9 mouse cellular contexts compared by ENCODE assay signal in genomic region chr14:61044316-61044715, GRCm38 (mm10). TPM values are rescaled to one million over a fixed set of nuclear protein-coding genes. Genes with fewer than 3 reads are reported as not detected.
DNase-seq lines count a peak whose midpoint lies in the region; ATAC-seq and TF ChIP-seq lines count a peak whose summit lies in the region.
"Had no signal": no experiment of that assay in that cellular context is flagged by ENCODE, and none has a peak within 500 bp of the region (broad histone marks: within the 10 kb centered on the region; RNA-seq: fewer than 3 reads in every experiment).

No protein-coding gene starts in this region.

- ATAC-seq in lung, embryonic 16.5 days (ENCODE audit: low read depth) = no peak
- no peak for ATAC-seq in liver, embryonic 13.5 days (ENCODE audit: low read depth)
- no peak for ATAC-seq in stomach, postnatal 0 days (ENCODE audit: low FRiP score, low TSS enrichment)

- peak overlapping the region; percentile 92 for H3K27ac ChIP-seq in lung, embryonic 16.5 days (ENCODE audit: low read length)
- no peak overlapping the region for H3K27ac ChIP-seq in liver, embryonic 13.5 days
- H3K27ac ChIP-seq in stomach, postnatal 0 days (replicated peaks) = peak overlapping the region; percentile 56; the same call in 1 of the 2 replicates

- peak overlapping the region; percentile 85 for H3K4me2 ChIP-seq in lung, embryonic 16.5 days (ENCODE audit: low read depth, low read length)
- H3K4me2 ChIP-seq in liver, embryonic 13.5 days = peak overlapping the region; percentile 34
- peak overlapping the region; percentile 81 for H3K4me2 ChIP-seq in stomach, postnatal 0 days (replicated peaks; ENCODE audit: low read depth)

- no peak for TF ChIP-seq EP300 in stomach, postnatal 0 days (optimal IDR thresholded peaks at IDR 0.05)

- no peaks in the 10 kb centered on the region for H3K36me3 ChIP-seq in lung, embryonic 16.5 days (ENCODE audit: control insufficient read depth, insufficient read depth, low read length)
- no peaks in the 10 kb centered on the region for H3K36me3 ChIP-seq in liver, embryonic 13.5 days
- H3K36me3 ChIP-seq in stomach, postnatal 0 days (ENCODE audit: control insufficient read depth, insufficient read depth, low read length) = no peaks in the 10 kb centered on the region

- TF ChIP-seq CTCF in stomach, postnatal 0 days (IDR thresholded peaks at IDR 0.05; ENCODE audit: low read depth) = no peak

- peaks cover 33% of the 10 kb centered on the region for H3K4me1 ChIP-seq in lung, embryonic 16.5 days (replicated peaks; ENCODE audit: control insufficient read depth, insufficient read depth, low read length)
- H3K4me1 ChIP-seq in liver, embryonic 13.5 days (replicated peaks) = peaks cover 8% of the 10 kb centered on the region; the same call in 1 of the 2 replicates
- no peaks in the 10 kb centered on the region for H3K4me1 ChIP-seq in stomach, postnatal 0 days (replicated peaks; ENCODE audit: control insufficient read depth, insufficient read depth)

- H3K27me3 ChIP-seq in lung, embryonic 16.5 days (ENCODE audit: control insufficient read depth, insufficient read depth, low read depth, low read length) = no peaks in the 10 kb centered on the region
- peaks cover 29% of the 10 kb centered on the region for H3K27me3 ChIP-seq in liver, embryonic 13.5 days
- H3K27me3 ChIP-seq in stomach, postnatal 0 days (ENCODE audit: control insufficient read depth, insufficient read depth, low read length) = no peaks in the 10 kb centered on the region

- H3K9ac ChIP-seq in lung, embryonic 16.5 days (ENCODE audit: low read length) = peak overlapping the region; percentile 80
- H3K9ac ChIP-seq in liver, embryonic 13.5 days = no peak overlapping the region
- peak overlapping the region; percentile 32; the same call in 1 of the 2 replicates for H3K9ac ChIP-seq in stomach, postnatal 0 days (ENCODE audit: low read length)

- WGBS in lung, embryonic 16.5 days = 14% methylated on average over 2 of the region's 2 CpGs
- WGBS in liver, embryonic 13.5 days (ENCODE audit: insufficient replicate concordance) = 43% methylated on average over 2 of the region's 2 CpGs
- WGBS in stomach, postnatal 0 days = 22% methylated on average over 2 of the region's 2 CpGs

- H3K9me3 ChIP-seq in lung, embryonic 16.5 days (ENCODE audit: control insufficient read depth, low read length) = no peaks in the 10 kb centered on the region
- H3K9me3 ChIP-seq in liver, embryonic 13.5 days (replicated peaks) = no peaks in the 10 kb centered on the region
- no peaks in the 10 kb centered on the region for H3K9me3 ChIP-seq in stomach, postnatal 0 days (ENCODE audit: control insufficient read depth, low read length)

- DNase-seq in adrenal gland, adult 2 months = peak; percentile 18
- DNase-seq in adrenal gland, postnatal 25 days = no peak
- DNase-seq in lung, postnatal 25 days (ENCODE audit: low spot score) = no peak
- no peak for DNase-seq in liver, embryonic 13.5 days
- DNase-seq in stomach, postnatal 0 days (ENCODE audit: low spot score) = no peak
- DNase-seq in retina, embryonic 14.5 days (ENCODE audit: low spot score) = no peak
- no peak for DNase-seq in spleen, postnatal 4 days (ENCODE audit: low spot score in 2 of 2)
- DNase-seq: lung, postnatal 4 days had no signal

- peak overlapping the region; percentile 66 for H3K4me3 ChIP-seq in lung, embryonic 16.5 days (ENCODE audit: low read length)
- no peak overlapping the region; the same call in 1 of the 2 replicates for H3K4me3 ChIP-seq in liver, embryonic 13.5 days (replicated peaks)
- H3K4me3 ChIP-seq in stomach, postnatal 0 days (ENCODE audit: low read depth, low read length) = peak overlapping the region; percentile 54

RNA-seq across cellular contexts. Expression of gene Tnfrsf19, which starts 2.0 kb away (rescaled TPM):
- total RNA-seq in adrenal gland, adult 2 months (2021) = 10 to 100 TPM; 47.1 to 49.7 TPM
- 97.1 and 167 TPM in 2 replicates for polyA plus RNA-seq in adrenal gland, adult 2 months (2012; rRNA removed)
- 50.5 and 71.7 TPM in 2 replicates for total RNA-seq in adrenal gland, postnatal 25 days (2021)
- polyA plus RNA-seq in lung, embryonic 16.5 days (2015; fragmentation: Nextera tagmentation; extraction: Ambion mirVana) = 78.2 and 85.0 TPM in 2 replicates
- polyA plus RNA-seq in liver, embryonic 13.5 days (2015; fragmentation: Nextera tagmentation; extraction: Ambion mirVana) = 4.9 and 6.4 TPM in 2 replicates
- 27.8 and 28.2 TPM in 2 replicates for polyA plus RNA-seq in stomach, postnatal 0 days (2015; fragmentation: Nextera tagmentation; extraction: Ambion mirVana)

Comparison
In these comparisons a context has a peak if more than half of its experiments do, and no peak if none do; other contexts are left out.
1. H3K4me2 ChIP-seq: peak in every context shown above with its lines; median percentile 85 in lung, embryonic 16.5 days; 81 in stomach, postnatal 0 days; 34 in liver, embryonic 13.5 days.